Mouse (Mus musculus): ENCODE measurements around the gene Snf8. TPM values are rescaled to one million over a fixed set of nuclear protein-coding genes. Genes with fewer than 3 reads are reported as not detected.

Snf8 gene
- polyA plus RNA-seq, 1 experiment from 2014 or later: 34.2 TPM

DNA sequence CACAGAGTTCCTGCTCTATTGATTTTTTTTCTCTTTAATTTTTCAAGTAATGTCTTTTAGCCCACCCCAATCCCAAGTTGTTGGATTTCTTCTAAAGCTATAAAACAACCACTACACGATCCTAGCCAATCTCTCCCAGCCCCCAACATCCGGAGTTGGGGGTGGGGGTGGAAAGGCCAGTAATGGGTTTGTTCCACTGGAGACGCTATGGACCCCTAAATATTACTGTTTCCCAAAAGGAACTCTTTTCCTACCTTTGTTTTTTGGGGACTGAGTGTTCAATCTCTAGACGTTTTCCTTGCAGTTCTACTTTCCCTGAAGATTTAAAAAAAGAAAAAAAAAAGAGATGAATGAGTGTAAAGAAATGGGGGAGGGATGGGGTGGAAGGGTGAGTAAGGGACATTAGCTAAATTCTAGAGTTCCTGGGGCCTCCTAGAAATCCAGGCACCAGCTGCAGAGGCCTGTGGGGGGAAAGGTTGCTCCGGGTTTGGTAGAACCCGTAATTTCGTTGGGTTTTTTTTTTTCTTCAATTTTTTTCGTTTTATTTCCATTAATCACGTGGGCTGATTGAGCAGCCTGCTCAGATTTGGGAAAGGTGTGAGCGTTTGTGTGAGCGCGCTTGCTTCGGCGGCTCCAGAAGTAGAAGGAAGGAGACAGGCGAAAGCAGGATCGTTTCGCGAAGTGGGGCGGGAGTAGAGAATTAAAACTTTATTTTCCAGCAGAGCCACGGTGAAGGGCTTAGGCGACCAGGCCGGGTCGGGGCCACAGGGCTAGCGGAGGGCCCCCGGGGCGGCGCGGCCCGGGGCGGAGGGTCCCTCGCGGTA lies 30.5 kb upstream of the Snf8 start:
- no peak for ATAC-seq (ENCODE audit: low FRiP score, low TSS enrichment)
- Histone ChIP-seq H3K9ac (ENCODE audit: low read depth, low read length) (peak overlapping the region; percentile 92), H3K27me3 (ENCODE audit: control insufficient read depth, insufficient read depth, low read length) (no peaks in the 10 kb centered on the region), H3K4me2 (replicated peaks; ENCODE audit: low read depth, low read length) (peak overlapping the region; percentile 75), H3K27ac (ENCODE audit: low read depth, low read length) (peak overlapping the region; percentile 94), H3K4me1 (ENCODE audit: control insufficient read depth, insufficient read depth, low read length) (peaks cover 21% of the 10 kb centered on the region), H3K4me3 (ENCODE audit: low read length) (peak overlapping the region; percentile 96), H3K9me3 (ENCODE audit: control insufficient read depth, low read length) (no peaks in the 10 kb centered on the region), H3K36me3 (ENCODE audit: control insufficient read depth, insufficient read depth, low read length) (no peaks in the 10 kb centered on the region; the same call in 1 of the 2 replicates)
- under 1% methylated on average over 31 of the region's 32 CpGs for WGBS

DNA sequence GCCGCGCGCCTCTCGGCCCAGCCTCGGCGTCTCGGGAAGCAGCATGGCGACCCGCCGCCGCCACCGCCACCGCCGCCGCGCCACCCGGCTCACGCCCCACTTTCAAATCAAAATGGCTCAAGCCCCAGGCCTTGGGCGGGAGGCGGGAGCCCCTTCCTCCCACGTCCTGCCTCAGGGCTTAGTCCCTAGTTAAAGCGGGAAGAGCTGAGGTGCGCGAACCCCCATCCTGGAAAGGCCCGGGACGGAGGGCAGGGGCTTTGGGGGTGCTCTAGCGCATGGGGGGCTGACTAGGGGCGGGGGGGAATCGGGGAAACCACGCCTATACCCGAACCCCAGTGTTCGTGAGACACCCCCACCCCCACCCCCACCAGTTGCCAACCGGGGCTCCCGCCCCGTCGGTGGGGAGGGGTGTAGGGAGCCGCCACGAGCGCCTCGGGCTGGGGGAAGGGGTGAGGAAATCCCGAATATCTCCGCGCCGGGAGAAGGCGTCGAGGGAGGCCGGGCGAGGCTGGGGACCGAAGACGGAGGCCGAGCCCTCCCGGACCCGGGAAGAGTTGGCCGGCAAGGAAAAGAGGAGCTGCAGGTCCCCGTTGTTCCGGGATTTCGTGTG lies 29.8 kb upstream of the Snf8 start:
- no peaks in the 10 kb centered on the region; the same call in 1 of the 2 replicates for H3K36me3 ChIP-seq (ENCODE audit: control insufficient read depth, insufficient read depth, low read length)
- peak overlapping the region; percentile 96 for H3K4me3 ChIP-seq (ENCODE audit: low read length)
- peaks cover 21% of the 10 kb centered on the region for H3K4me1 ChIP-seq (ENCODE audit: control insufficient read depth, insufficient read depth, low read length)
- H3K4me2 ChIP-seq (replicated peaks; ENCODE audit: low read depth, low read length): peak overlapping the region; percentile 75
- ATAC-seq (ENCODE audit: low FRiP score, low TSS enrichment): 0 out of 2 replicates have a peak, but pooled peaks have one; percentile 5
- H3K27ac ChIP-seq (ENCODE audit: low read depth, low read length): peak overlapping the region; percentile 94
- no peaks in the 10 kb centered on the region for H3K27me3 ChIP-seq (ENCODE audit: control insufficient read depth, insufficient read depth, low read length)
- peak overlapping the region; percentile 92 for H3K9ac ChIP-seq (ENCODE audit: low read depth, low read length)
- no peaks in the 10 kb centered on the region for H3K9me3 ChIP-seq (ENCODE audit: control insufficient read depth, low read length)
- 1% methylated on average over 42 of the region's 57 CpGs for WGBS

GRCm38 (mm10) chr11:96005403-96006271 lies 29.0 kb upstream of the Snf8 start, which contains the start of gene Igf2bp1:
TSS of gene Igf2bp1 (minus strand) at chr11:96005940.
- WGBS: under 1% methylated on average over 68 of the region's 74 CpGs
- peak; percentile 58 for ATAC-seq (ENCODE audit: low FRiP score, low TSS enrichment)
- H3K4me3 ChIP-seq (ENCODE audit: low read length): peak within 1 kb of the TSS; percentile 96

GRCm38 (mm10) chr11:96006367-96006851 lies 28.3 kb upstream of the Snf8 start:
- Histone ChIP-seq H3K4me3 (ENCODE audit: low read length) (peak overlapping the region; percentile 96), H3K27me3 (ENCODE audit: control insufficient read depth, insufficient read depth, low read length) (no peaks in the 10 kb centered on the region), H3K36me3 (ENCODE audit: control insufficient read depth, insufficient read depth, low read length) (no peaks in the 10 kb centered on the region), H3K9ac (ENCODE audit: low read depth, low read length) (peak overlapping the region; percentile 92), H3K4me2 (replicated peaks; ENCODE audit: low read depth, low read length) (peak overlapping the region; percentile 75), H3K4me1 (ENCODE audit: control insufficient read depth, insufficient read depth, low read length) (peaks cover 18% of the 10 kb centered on the region), H3K9me3 (ENCODE audit: control insufficient read depth, low read length) (no peaks in the 10 kb centered on the region), H3K27ac (ENCODE audit: low read depth, low read length) (peak overlapping the region; percentile 94)
- peak; percentile 22 for ATAC-seq (ENCODE audit: low FRiP score, low TSS enrichment)
- whole genome bisulfite sequencing: 0% methylated on average over 33 of the region's 33 CpGs

More at GRCm38 (mm10) chr11:96005403-96006271, 29.0 kb upstream of the Snf8 start, which contains the start of gene Igf2bp1:
- peak within 1 kb of the TSS; percentile 94 for H3K27ac ChIP-seq (ENCODE audit: low read depth, low read length)
- peaks cover 19% of the 10 kb centered on the region for H3K4me1 ChIP-seq (ENCODE audit: control insufficient read depth, insufficient read depth, low read length)
- peak within 1 kb of the TSS; percentile 92 for H3K9ac ChIP-seq (ENCODE audit: low read depth, low read length)
- peak within 1 kb of the TSS; percentile 75 for H3K4me2 ChIP-seq (replicated peaks; ENCODE audit: low read depth, low read length)
- no peaks in the 10 kb centered on the region; the same call in 1 of the 2 replicates for H3K36me3 ChIP-seq (ENCODE audit: control insufficient read depth, insufficient read depth, low read length)
- no peaks in the 10 kb centered on the region for H3K9me3 ChIP-seq (ENCODE audit: control insufficient read depth, low read length)
- H3K27me3 ChIP-seq (ENCODE audit: control insufficient read depth, insufficient read depth, low read length): no peaks in the 10 kb centered on the region

GRCm38 (mm10) chr11:96006852-96007515 lies 27.7 kb upstream of the Snf8 start:
- H3K9me3 ChIP-seq (ENCODE audit: control insufficient read depth, low read length): no peaks in the 10 kb centered on the region
- under 1% methylated on average over 52 of the region's 67 CpGs for WGBS
- peak overlapping the region; percentile 75 for H3K4me2 ChIP-seq (replicated peaks; ENCODE audit: low read depth, low read length)
- H3K27me3 ChIP-seq (ENCODE audit: control insufficient read depth, insufficient read depth, low read length): no peaks in the 10 kb centered on the region
- H3K9ac ChIP-seq (ENCODE audit: low read depth, low read length): peak overlapping the region; percentile 92
- H3K36me3 ChIP-seq (ENCODE audit: control insufficient read depth, insufficient read depth, low read length): no peaks in the 10 kb centered on the region
- peak overlapping the region; percentile 96 for H3K4me3 ChIP-seq (ENCODE audit: low read length)
- peak; percentile 88 for ATAC-seq (ENCODE audit: low FRiP score, low TSS enrichment)
- peak overlapping the region; percentile 94 for H3K27ac ChIP-seq (ENCODE audit: low read depth, low read length)
- peaks cover 12% of the 10 kb centered on the region for H3K4me1 ChIP-seq (ENCODE audit: control insufficient read depth, insufficient read depth, low read length)

DNA sequence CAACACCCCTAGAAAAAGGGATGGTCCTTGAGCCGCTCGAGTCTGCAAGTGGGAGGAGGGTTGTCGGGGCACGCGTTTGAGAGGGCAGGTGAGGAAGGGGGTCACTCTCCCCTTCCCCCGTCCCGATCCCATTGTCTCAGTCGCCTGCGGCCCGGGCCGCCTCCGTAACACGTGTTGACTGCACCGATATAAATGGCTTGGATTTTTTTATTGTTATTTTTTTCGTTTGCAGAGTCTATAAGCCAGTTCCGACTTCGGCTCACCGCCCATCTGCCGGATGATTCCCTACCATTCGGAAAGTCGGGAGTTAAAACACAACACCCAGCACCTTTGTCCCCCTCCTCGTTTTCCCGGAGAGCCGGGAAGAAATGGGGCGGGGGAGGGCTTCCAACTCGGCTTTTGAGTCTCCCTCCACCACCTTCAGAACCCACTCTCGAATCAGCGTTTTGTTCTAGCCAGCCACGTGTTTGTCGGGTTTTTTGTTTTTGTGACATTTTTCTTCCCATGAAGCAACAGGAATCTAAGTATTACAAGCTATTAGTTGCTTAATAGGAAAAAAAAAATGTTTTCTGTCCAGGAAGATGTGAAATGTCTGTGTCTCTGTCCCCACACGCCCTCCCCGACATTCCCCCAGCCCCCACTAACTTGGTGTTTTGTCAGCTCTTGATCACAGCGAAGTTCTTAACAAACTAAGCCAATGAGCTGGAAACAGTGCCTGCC lies 27.0 kb upstream of the Snf8 start:
- Histone ChIP-seq H3K36me3 (ENCODE audit: control insufficient read depth, insufficient read depth, low read length) (no peaks in the 10 kb centered on the region), H3K4me1 (ENCODE audit: control insufficient read depth, insufficient read depth, low read length) (peaks cover 5% of the 10 kb centered on the region; the same call in 1 of the 2 replicates), H3K27me3 (ENCODE audit: control insufficient read depth, insufficient read depth, low read length) (no peaks in the 10 kb centered on the region), H3K27ac (ENCODE audit: low read depth, low read length) (peak overlapping the region; percentile 94), H3K9ac (ENCODE audit: low read depth, low read length) (peak overlapping the region; percentile 92), H3K9me3 (ENCODE audit: control insufficient read depth, low read length) (no peaks in the 10 kb centered on the region), H3K4me2 (replicated peaks; ENCODE audit: low read depth, low read length) (peak overlapping the region; percentile 75), H3K4me3 (ENCODE audit: low read length) (peak overlapping the region; percentile 96)
- ATAC-seq (ENCODE audit: low FRiP score, low TSS enrichment): no peak; the same call in 1 of the 2 replicates
- under 1% methylated on average over 33 of the region's 33 CpGs for WGBS

DNA sequence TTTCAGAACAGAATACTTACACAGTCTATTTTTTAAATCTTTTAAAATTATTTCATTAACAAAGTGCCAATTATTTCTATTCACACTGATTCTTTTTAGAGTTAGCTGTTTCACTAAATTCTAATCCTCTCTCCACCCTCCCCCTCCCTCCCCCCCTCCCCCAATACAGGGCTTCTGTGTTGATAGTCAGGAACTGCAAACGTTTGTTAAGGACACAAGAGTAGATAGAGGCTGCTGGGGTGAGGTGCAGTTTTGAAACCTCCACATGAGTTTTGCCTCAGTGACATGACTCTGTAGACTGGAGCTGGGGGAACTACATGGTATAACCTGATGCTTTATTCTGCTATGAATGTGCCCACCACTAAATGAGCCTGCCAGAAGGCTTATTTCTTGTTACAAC lies 25.9 kb upstream of the Snf8 start:
- ATAC-seq (ENCODE audit: low FRiP score, low TSS enrichment): no peak
- Histone ChIP-seq H3K9me3 (ENCODE audit: control insufficient read depth, low read length) (no peaks in the 10 kb centered on the region), H3K4me3 (ENCODE audit: low read length) (no peak overlapping the region), H3K27me3 (ENCODE audit: control insufficient read depth, insufficient read depth, low read length) (no peaks in the 10 kb centered on the region), H3K27ac (ENCODE audit: low read depth, low read length) (no peak overlapping the region), H3K4me1 (ENCODE audit: control insufficient read depth, insufficient read depth, low read length) (no peaks in the 10 kb centered on the region), H3K36me3 (ENCODE audit: control insufficient read depth, insufficient read depth, low read length) (no peaks in the 10 kb centered on the region), H3K4me2 (replicated peaks; ENCODE audit: low read depth, low read length) (no peak overlapping the region), H3K9ac (ENCODE audit: low read depth, low read length) (no peak overlapping the region)
- 5% methylated on average over 1 of the region's 1 CpGs for WGBS

All from kidney, embryonic 14.5 days (tissue).